Mouse (Mus musculus) midbrain, embryonic 14.5 days (tissue): Measurements from ENCODE around the gene Eif4e1b. TPM values are rescaled to one million over a fixed set of nuclear protein-coding genes. Genes with fewer than 3 reads are reported as not detected.

Source experiments
- ATAC-seq: fragments of 200-750 bp; cut with Nextera tagmentation; 2 replicates; pipeline ENCODE4 v1.8.0; 2017; ENCODE audit warnings: moderate number of reproducible peaks, moderate library complexity; ENCODE audit not compliant: low FRiP score, low TSS enrichment
- DNase-seq: peaks from one replicate; pipeline ENCODE4 v3.0.0-alpha.2; 2015
- H3K27ac ChIP-seq: fragments of 300-500 bp; sonication (generic); replicated peaks from 2 replicates; pipeline ENCODE4 v1.5.1; 2014; ENCODE audit warnings: mild to moderate bottlenecking, low read depth, low read length, moderate library complexity
- H3K27me3 ChIP-seq: fragments of 300-500 bp; sonication (generic); 2 replicates; pipeline ENCODE4 v1.6.1; 2014; ENCODE audit warnings: low read length, control low read depth, mixed read lengths; ENCODE audit not compliant: control insufficient read depth, insufficient read depth
- H3K36me3 ChIP-seq: fragments of 300-500 bp; sonication (generic); 2 replicates; pipeline ENCODE4 v1.6.1; 2014; ENCODE audit warnings: low read length, control low read depth; ENCODE audit not compliant: control insufficient read depth, insufficient read depth
- H3K4me1 ChIP-seq: fragments of 300-500 bp; sonication (generic); 2 replicates; pipeline ENCODE4 v1.6.1; 2014; ENCODE audit warnings: mild to moderate bottlenecking, antibody characterized with exemption, low read length, control low read depth; ENCODE audit not compliant: control insufficient read depth, insufficient read depth
- H3K4me2 ChIP-seq: fragments of 300-500 bp; sonication (generic); 2 replicates; pipeline ENCODE4 v1.6.1; 2014; ENCODE audit warnings: mild to moderate bottlenecking, low read length, moderate library complexity
- H3K4me3 ChIP-seq: fragments of 300-500 bp; sonication (generic); replicated peaks from 2 replicates; pipeline ENCODE4 v1.5.1; 2014; ENCODE audit warnings: low read depth, low read length
- H3K9ac ChIP-seq: fragments of 300-500 bp; sonication (generic); replicated peaks from 2 replicates; pipeline ENCODE4 v1.6.1; 2014; ENCODE audit warnings: mild to moderate bottlenecking, low read length, moderate library complexity
- H3K9me3 ChIP-seq: fragments of 300-500 bp; sonication (generic); 2 replicates; pipeline ENCODE4 v1.6.1; 2016; ENCODE audit warnings: low read length, control low read depth, mixed read lengths; ENCODE audit not compliant: control insufficient read depth
- WGBS: fragments of 180-500 bp; shearing (Covaris S2); extraction: QIAGEN DNeasy Blood & Tissue Kit; methylation state at CpG from one replicate; pipeline ENCODE4 v1.1.7; 2014; 5-methylcytosine and 5-hydroxymethylcytosine counted together
- polyA plus RNA-seq: library from polyadenylated mRNA; unstranded; fragments of >200 nt; fragmentation: Nextera tagmentation; extraction: Ambion mirVana; gene quantifications from 2 replicates; pipeline ENCODE4 v1.2.1, GENCODE M21; 2014

Gene Eif4e1b
- polyA plus RNA-seq, 1 experiment from 2014 or later = not detected

GRCm38 (mm10) chr13:54756156-54756712 is 27.6 kb upstream of the Eif4e1b start:
- no peak for DNase-seq

DNA sequence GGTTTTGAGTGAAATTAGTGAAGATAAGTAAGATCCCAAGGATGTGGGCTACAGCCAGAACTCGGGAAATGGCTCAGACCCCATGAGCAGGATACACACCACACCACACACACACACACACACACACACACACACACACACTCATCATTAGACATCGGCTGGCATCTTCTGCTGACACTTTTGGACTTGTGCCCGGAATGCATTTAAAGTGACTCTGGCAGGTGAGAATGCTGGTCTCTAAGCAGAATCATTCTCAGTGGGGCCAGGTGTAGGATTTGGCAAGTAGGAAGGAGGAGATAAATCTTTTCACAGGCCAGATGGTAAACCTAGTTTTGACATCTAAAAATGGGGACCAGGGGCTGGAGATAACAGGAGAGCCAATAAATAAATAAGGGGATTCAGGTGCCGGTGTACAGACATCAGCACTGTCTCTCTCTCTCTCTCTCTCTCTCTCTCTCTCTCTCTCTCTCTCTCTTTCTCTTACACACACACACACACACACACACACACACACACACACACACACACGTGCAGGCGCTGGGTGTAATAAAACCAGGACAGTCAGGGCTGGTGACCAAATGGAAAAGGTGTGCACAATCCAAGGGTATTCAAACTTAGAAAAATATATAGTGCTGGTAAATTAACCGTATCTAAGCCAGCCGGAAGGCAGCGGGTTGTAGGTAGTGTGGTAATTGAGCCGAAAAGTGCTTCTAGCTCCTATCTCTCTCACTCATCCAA is 26.5 kb upstream of the Eif4e1b start:
- peak overlapping the region; percentile 54 for H3K9ac ChIP-seq
- ATAC-seq (no peak), DNase-seq (peak; percentile 39)
- H3K36me3 ChIP-seq = no peaks in the 10 kb centered on the region
- 32% methylated on average over 10 of the region's 10 CpGs for WGBS
- H3K27me3 ChIP-seq = 0 out of 2 replicates have a peak, but pooled peaks cover 5% of the 10 kb centered on the region
- H3K9me3 ChIP-seq = no peaks in the 10 kb centered on the region
- peak overlapping the region; percentile 96 for H3K4me2 ChIP-seq
- H3K4me1 ChIP-seq = peaks cover 41% of the 10 kb centered on the region
- peak overlapping the region; percentile 94 for H3K27ac ChIP-seq
- H3K4me3 ChIP-seq = peak overlapping the region; percentile 43

More at GRCm38 (mm10) chr13:54756156-54756712, 27.6 kb upstream of the Eif4e1b start:
- Histone ChIP-seq H3K9ac (no peak overlapping the region), H3K36me3 (no peaks in the 10 kb centered on the region), H3K27ac (no peak overlapping the region), H3K4me1 (peaks cover 41% of the 10 kb centered on the region), H3K9me3 (no peaks in the 10 kb centered on the region), H3K4me2 (no peak overlapping the region), H3K27me3 (0 out of 2 replicates have a peak, but pooled peaks cover 11% of the 10 kb centered on the region), H3K4me3 (no peak overlapping the region)
- no peak for ATAC-seq
- 91% methylated on average over 8 of the region's 8 CpGs for WGBS

GRCm38 (mm10) chr13:54758045-54758755 is 25.6 kb upstream of the Eif4e1b start:
- WGBS = under 1% methylated on average over 43 of the region's 43 CpGs
- Histone ChIP-seq H3K9ac (peak overlapping the region; percentile 63), H3K9me3 (no peaks in the 10 kb centered on the region), H3K36me3 (no peaks in the 10 kb centered on the region), H3K27me3 (peaks cover 9% of the 10 kb centered on the region; the same call in 1 of the 2 replicates), H3K27ac (peak overlapping the region; percentile 94), H3K4me1 (peaks cover 38% of the 10 kb centered on the region), H3K4me3 (peak overlapping the region; percentile 43), H3K4me2 (peak overlapping the region; percentile 96)
- ATAC-seq = peak; percentile 81
- DNase-seq = peak; percentile 96

- WGBS = under 1% methylated on average over 29 of the region's 29 CpGs
- Histone ChIP-seq H3K36me3 (no peaks in the 10 kb centered on the region), H3K4me3 (peak overlapping the region; percentile 43), H3K27me3 (peaks cover 16% of the 10 kb centered on the region; the same call in 1 of the 2 replicates), H3K27ac (peak overlapping the region; percentile 94), H3K4me2 (peak overlapping the region; percentile 96), H3K4me1 (peaks cover 38% of the 10 kb centered on the region), H3K9me3 (no peaks in the 10 kb centered on the region), H3K9ac (peak overlapping the region; percentile 63)
- DNase-seq = peak; percentile 31
- ATAC-seq = peak; percentile 42
These were observed 24.9 kb upstream of the Eif4e1b start for GRCm38 (mm10) chr13:54758756-54759470.

DNA sequence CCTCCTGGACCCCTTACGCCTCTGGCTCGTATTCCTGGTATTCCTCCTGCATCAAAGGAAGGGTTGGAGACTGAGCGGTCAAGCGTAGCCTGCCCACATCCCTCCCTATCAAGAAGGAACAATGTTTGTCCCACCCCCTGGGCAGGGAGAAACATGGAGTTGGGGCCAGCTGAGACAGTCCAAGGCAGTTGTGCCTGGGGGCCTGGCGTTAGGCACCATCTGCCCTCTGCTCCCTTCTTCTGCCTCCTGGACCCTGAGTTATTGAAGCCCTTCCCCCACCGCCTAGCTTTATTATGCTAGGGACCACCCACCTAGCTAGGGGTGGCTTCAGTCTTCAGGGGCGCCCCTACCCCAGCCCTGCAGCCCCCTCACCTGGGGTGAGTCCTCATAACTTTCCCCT is 24.3 kb upstream of the Eif4e1b start:
- Histone ChIP-seq H3K36me3 (no peaks in the 10 kb centered on the region), H3K9ac (peak overlapping the region; percentile 63; the same call in 1 of the 2 replicates), H3K4me3 (0 out of 2 replicates have a peak overlapping the region, but pooled peaks have one; percentile 43), H3K27me3 (peaks cover 22% of the 10 kb centered on the region; the same call in 1 of the 2 replicates), H3K4me2 (peak overlapping the region; percentile 96), H3K9me3 (no peaks in the 10 kb centered on the region), H3K27ac (peak overlapping the region; percentile 94; the same call in 1 of the 2 replicates), H3K4me1 (peaks cover 33% of the 10 kb centered on the region)
- 2% methylated on average over 7 of the region's 7 CpGs for WGBS
- DNase-seq = no peak
- ATAC-seq = no peak

DNA sequence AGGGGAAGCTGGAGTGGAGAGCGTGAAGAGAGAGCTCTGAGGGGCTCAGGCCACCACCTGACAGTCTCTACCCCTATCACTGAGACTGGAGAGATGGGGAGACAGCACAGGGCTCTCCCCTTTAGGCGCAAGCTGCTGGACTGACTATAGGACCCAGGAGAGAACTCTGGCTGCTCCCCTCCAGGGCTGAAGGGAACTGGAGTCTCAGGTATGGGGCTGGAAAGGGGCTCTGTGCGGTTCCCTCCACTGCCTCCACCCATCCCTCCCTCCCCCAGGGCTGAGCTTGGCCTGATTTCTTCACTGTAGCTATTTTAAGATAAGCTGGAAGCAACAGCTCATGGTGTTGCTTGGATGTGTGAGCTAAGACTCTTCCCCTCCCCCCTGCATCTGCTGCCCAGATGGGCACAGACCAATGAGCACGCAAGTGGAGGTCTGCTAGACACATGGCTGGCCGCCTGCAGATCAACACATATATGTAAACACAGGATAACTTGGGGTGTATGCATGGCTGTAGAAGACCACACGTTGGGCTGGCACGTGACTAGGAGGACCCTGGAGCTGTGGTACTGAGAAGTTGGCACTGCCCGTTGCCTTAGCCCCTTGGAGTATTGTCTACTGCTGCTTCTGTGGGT is 23.5 kb upstream of the Eif4e1b start:
- Histone ChIP-seq H3K9me3 (no peaks in the 10 kb centered on the region), H3K4me3 (no peak overlapping the region), H3K4me2 (no peak overlapping the region), H3K36me3 (no peaks in the 10 kb centered on the region), H3K27ac (no peak overlapping the region), H3K27me3 (peaks cover 29% of the 10 kb centered on the region; the same call in 1 of the 2 replicates), H3K4me1 (peaks cover 32% of the 10 kb centered on the region), H3K9ac (no peak overlapping the region)
- WGBS = 68% methylated on average over 8 of the region's 8 CpGs
- DNase-seq (no peak), ATAC-seq (no peak)

DNA sequence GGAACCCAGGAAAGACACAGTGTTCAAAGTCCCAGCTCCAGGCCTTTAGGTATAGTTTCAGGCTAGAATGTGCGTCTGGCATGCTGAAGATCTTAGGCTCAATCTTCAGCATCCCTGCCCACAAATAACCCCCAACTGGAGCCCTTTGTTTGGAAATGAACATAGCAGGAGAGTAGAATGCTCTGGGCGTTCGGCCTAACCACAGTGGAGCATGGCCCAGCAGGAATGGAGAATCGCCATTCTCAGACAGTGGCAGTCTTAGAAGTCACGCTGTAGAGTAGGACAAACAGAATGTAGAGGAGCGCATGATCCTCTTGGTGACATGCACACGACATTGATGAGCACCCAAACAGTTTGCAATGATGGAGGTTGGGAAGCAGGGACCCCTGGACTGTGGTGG is 22.9 kb upstream of the Eif4e1b start:
- no peaks in the 10 kb centered on the region for H3K9me3 ChIP-seq
- no peak overlapping the region for H3K9ac ChIP-seq
- no peak overlapping the region for H3K4me3 ChIP-seq
- H3K4me1 ChIP-seq = peaks cover 30% of the 10 kb centered on the region
- H3K27ac ChIP-seq = no peak overlapping the region
- ATAC-seq = no peak
- H3K27me3 ChIP-seq = peaks cover 35% of the 10 kb centered on the region; the same call in 1 of the 2 replicates
- 70% methylated on average over 7 of the region's 7 CpGs for WGBS
- H3K4me2 ChIP-seq = no peak overlapping the region
- no peak for DNase-seq
- H3K36me3 ChIP-seq = no peaks in the 10 kb centered on the region
